Mouse (Mus musculus) mammary gland, adult 2 months (tissue): ENCODE results near the gene Slc38a7. TPM values are rescaled to one million over a fixed set of nuclear protein-coding genes. Genes with fewer than 3 reads are reported as not detected.

Experiments
- polyA plus RNA-seq: library from polyadenylated mRNA; depleted of rRNA; stranded (reverse); fragments of >200 nt; gene quantifications from 2 replicates; pipeline ENCODE4 v1.2.3, GENCODE M21; 2012; ENCODE audit warnings: low replicate concordance; rRNA removed

Gene Slc38a7
- polyA plus RNA-seq = 27.0 and 30.9 TPM in 2 replicates

DNA sequence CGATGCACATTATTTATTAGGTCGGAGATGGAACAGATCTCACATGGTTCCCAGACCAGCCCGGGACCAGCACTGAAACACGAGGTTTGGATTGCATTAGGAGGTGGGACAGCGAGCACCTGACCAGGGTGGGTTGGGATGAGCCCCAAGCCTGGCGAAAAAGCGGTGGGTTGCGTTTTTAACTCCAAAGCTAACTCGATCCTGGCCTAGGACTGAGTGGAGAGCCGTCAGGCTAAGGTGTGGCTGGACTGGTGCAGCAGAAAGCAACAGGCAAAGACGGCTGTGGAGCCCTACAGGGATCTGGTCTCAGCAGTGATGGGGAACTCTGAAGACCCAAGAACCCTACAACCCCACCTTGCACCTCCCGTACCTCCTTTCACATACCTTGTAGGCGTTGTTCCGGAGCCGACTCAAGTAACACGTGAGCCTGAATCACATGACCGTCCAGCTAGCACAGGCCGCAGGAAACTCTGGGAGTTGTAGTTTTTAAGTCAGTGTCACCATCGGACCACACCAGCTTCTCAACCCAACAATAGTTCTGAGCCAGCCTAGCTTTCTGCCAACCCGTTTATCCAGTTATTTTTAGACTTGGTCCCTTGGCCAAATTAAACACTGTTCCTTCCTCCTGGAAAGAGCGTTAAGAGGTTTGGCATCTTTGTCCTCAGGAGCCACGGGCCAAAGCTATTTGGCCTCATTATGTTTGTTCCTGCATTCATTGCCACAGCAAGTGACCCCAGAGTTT is at the start of gene Slc38a7:
TSS of gene Slc38a7 (minus strand) at position 438 of the 742 bp plus-strand sequence.

GRCm38 (mm10) chr8:95888285-95889136 is 35.2 kb upstream of the Slc38a7 start, which contains the start of gene Got2:
Gene Got2, minus strand, starts transcription at chr8:95888547.

GRCm38 (mm10) chr8:95825162-95825561 is 28.2 kb downstream of the Slc38a7 start, which contains the start of gene Sap18b:
Gene Sap18b, plus strand, starts transcription at chr8:95825346.

GRCm38 (mm10) chr8:95807331-95807843 is 46.0 kb downstream of the Slc38a7 start, which contains the start of gene Cnot1:
Gene Cnot1, minus strand, starts transcription at chr8:95807464.

Other genes with a start within 250 kb of the Slc38a7 start
- 1.5 and 2.3 TPM in 2 replicates for gene Gins3, start 220.1 kb downstream of the Slc38a7 start, polyA plus RNA-seq
- 22.4 and 26.3 TPM in 2 replicates for gene Ndrg4, start 176.6 kb downstream of the Slc38a7 start, polyA plus RNA-seq
- gene Setd6, start 137.7 kb downstream of the Slc38a7 start, polyA plus RNA-seq = 10.3 and 12.0 TPM in 2 replicates
- 61.0 and 101 TPM in 2 replicates for gene Cnot1, start 46.1 kb downstream of the Slc38a7 start, polyA plus RNA-seq
- 27.5 and 28.0 TPM in 2 replicates for gene Sap18b, start 28.2 kb downstream of the Slc38a7 start, polyA plus RNA-seq
- gene Got2, start 35.0 kb upstream of the Slc38a7 start, polyA plus RNA-seq = 50.9 and 119 TPM in 2 replicates